Mouse (Mus musculus) limb, embryonic 13.5 days (tissue): ENCODE measurements around the gene Slc8a3. TPM values are rescaled to one million over a fixed set of nuclear protein-coding genes. Genes with fewer than 3 reads are reported as not detected.

Experiments used
- ATAC-seq: fragments of 200-750 bp; cut with Nextera tagmentation; 2 replicates; pipeline ENCODE4 v1.8.0; 2017; ENCODE audit warnings: low read depth, moderate number of reproducible peaks, moderate TSS enrichment; ENCODE audit not compliant: low FRiP score
- H3K27ac ChIP-seq: fragments of 300-500 bp; sonication (generic); 2 replicates; pipeline ENCODE4 v1.5.1; 2015; ENCODE audit warnings: inconsistent platforms, mild to moderate bottlenecking, moderate library complexity
- H3K27me3 ChIP-seq: fragments of 300-500 bp; sonication (generic); 2 replicates; pipeline ENCODE4 v1.6.1; 2015; ENCODE audit warnings: mild to moderate bottlenecking, inconsistent platforms
- H3K36me3 ChIP-seq: fragments of 300-500 bp; sonication (generic); 2 replicates; pipeline ENCODE4 v1.6.1; 2015; ENCODE audit warnings: inconsistent platforms, mild to moderate bottlenecking, moderate library complexity
- H3K4me1 ChIP-seq: fragments of 300-500 bp; sonication (generic); 2 replicates; pipeline ENCODE4 v1.6.1; 2015; ENCODE audit warnings: inconsistent platforms
- H3K4me2 ChIP-seq: fragments of 300-500 bp; sonication (generic); replicated peaks from 2 replicates; pipeline ENCODE4 v1.6.1; 2015; ENCODE audit warnings: inconsistent platforms, mild to moderate bottlenecking, moderate library complexity
- H3K4me3 ChIP-seq: fragments of 300-500 bp; sonication (generic); 2 replicates; pipeline ENCODE4 v1.5.1; 2015; ENCODE audit warnings: moderate library complexity, mild to moderate bottlenecking, inconsistent platforms
- H3K9ac ChIP-seq: fragments of 300-500 bp; sonication (generic); 2 replicates; pipeline ENCODE4 v1.6.1; 2015; ENCODE audit warnings: mild to moderate bottlenecking, inconsistent platforms
- H3K9me3 ChIP-seq: fragments of 300-500 bp; sonication (generic); 2 replicates; pipeline ENCODE4 v1.6.1; 2016; ENCODE audit warnings: inconsistent platforms
- WGBS: fragments of 180-500 bp; shearing (Covaris S2); methylation state at CpG from one replicate; pipeline ENCODE4 v1.1.7; 2015; 5-methylcytosine and 5-hydroxymethylcytosine counted together
- microRNA-seq: library from miRNA; unstranded; fragments of <30 nt; microRNA quantifications from one replicate; pipeline ENCODE4, GENCODE M21; 2016
- polyA plus RNA-seq: library from polyadenylated mRNA; unstranded; fragments of >200 nt; fragmentation: Nextera tagmentation; extraction: Ambion mirVana; gene quantifications from 2 replicates; pipeline ENCODE4 v1.2.1, GENCODE M21; 2015

Slc8a3 gene
- polyA plus RNA-seq, 1 experiment from 2014 or later = 1.5 TPM

DNA sequence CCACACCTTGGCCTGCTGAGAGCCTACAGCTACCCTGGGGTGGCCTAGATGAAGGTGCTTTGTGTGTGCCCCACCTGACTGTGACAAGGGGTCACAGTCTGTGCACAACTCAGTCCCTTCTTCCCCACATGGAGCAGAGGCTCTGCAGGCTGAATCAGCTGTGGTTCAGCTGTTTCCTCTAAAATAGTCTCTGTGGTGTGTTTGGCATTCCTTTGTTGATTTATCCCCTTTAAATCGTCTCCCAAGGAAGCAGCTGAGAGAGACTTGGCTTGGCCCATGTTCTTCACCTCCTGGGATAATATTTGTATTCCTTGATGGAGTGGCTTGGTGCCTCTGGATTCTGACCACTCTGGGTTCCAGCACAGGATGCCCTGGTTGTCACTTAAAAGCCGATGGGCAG lies 180.9 kb downstream of the Slc8a3 start:
- Histone ChIP-seq H3K27me3 (no peaks in the 10 kb centered on the region), H3K36me3 (no peaks in the 10 kb centered on the region), H3K9me3 (no peaks in the 10 kb centered on the region), H3K9ac (no peak overlapping the region), H3K4me3 (no peak overlapping the region), H3K4me1 (no peaks in the 10 kb centered on the region), H3K27ac (no peak overlapping the region), H3K4me2 (no peak overlapping the region)
- no peak for ATAC-seq
- WGBS = 61% methylated on average over 2 of the region's 2 CpGs

DNA sequence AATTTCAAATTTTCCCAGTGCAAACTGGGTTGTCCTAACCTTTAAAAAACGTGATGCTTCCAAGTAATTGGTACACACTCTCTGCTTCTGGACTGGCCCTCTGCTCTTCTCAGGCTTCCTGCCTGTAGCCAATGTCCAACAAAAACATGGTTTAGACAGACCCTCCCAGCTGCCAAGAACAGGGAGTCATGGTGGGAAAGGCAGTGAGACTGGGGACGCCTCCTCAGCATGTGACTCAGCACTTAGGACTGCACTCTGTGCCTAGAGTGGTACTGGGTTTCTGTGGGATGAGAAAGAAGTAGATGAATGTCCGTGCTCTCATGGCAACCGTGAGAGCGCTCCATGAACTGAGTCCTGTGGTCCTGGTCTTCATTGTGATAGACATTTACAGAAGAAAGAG lies 182.1 kb downstream of the Slc8a3 start:
- Histone ChIP-seq H3K9me3 (no peaks in the 10 kb centered on the region), H3K27ac (no peak overlapping the region), H3K4me3 (no peak overlapping the region), H3K9ac (no peak overlapping the region), H3K36me3 (no peaks in the 10 kb centered on the region), H3K4me2 (no peak overlapping the region), H3K4me1 (0 out of 2 replicates have a peak, but pooled peaks cover 4% of the 10 kb centered on the region), H3K27me3 (no peaks in the 10 kb centered on the region)
- 83% methylated on average over 5 of the region's 5 CpGs for WGBS
- ATAC-seq = no peak

DNA sequence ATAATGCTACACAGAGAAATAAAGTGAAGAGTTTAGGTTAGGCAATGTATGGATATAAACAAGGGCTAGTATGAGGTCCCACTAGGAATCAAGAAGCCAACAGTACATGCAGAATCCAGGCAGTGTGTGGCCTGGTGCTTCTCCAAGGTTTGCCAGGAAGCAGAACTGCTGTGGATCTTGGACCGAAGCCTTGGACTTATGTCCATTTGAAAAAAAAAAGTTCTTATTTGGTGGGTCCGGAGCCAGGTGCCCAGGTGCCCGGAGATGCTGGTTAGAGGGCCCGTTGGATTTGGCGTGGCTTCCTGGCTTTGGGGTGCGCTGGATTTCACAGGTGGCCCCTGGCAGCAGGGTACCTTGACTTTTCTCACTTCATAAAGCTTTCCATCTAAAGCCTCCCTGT lies 185.0 kb downstream of the Slc8a3 start:
- Histone ChIP-seq H3K4me3 (no peak overlapping the region), H3K4me2 (no peak overlapping the region), H3K9me3 (no peaks in the 10 kb centered on the region), H3K4me1 (0 out of 2 replicates have a peak, but pooled peaks cover 4% of the 10 kb centered on the region), H3K27ac (no peak overlapping the region), H3K27me3 (no peaks in the 10 kb centered on the region), H3K9ac (no peak overlapping the region), H3K36me3 (no peaks in the 10 kb centered on the region)
- no peak for ATAC-seq
- 84% methylated on average over 6 of the region's 6 CpGs for WGBS

Small RNAs within 50 kb of the gene (microRNA-seq; reads per million reads assigned to microRNA genes)
- gene Mir3067 = 5.4 reads per million, percentile 19 among the genes with 10 or more reads in this experiment

Other genes with a start within 250 kb of the Slc8a3 start
- gene Gm4787, start 46.3 kb upstream of the Slc8a3 start, polyA plus RNA-seq = 0.22 and 0.28 TPM in 2 replicates
- gene Adam4, start 88.8 kb upstream of the Slc8a3 start, polyA plus RNA-seq = 0.56 and 0.59 TPM in 2 replicates
- gene Cox16, start 151.9 kb upstream of the Slc8a3 start, polyA plus RNA-seq = 132 and 138 TPM in 2 replicates
- gene Gm20498, start 199.7 kb upstream of the Slc8a3 start, polyA plus RNA-seq = 28.0 and 31.4 TPM in 2 replicates
- gene Synj2bp, start 199.7 kb upstream of the Slc8a3 start, polyA plus RNA-seq = 35.8 and 41.5 TPM in 2 replicates
- gene Adam21, start 235.3 kb upstream of the Slc8a3 start, polyA plus RNA-seq = 0.51 and 0.57 TPM in 2 replicates